Mouse (Mus musculus): ENCODE results near the gene Lat. TPM values are rescaled to one million over a fixed set of nuclear protein-coding genes. Genes with fewer than 3 reads are reported as not detected.
A peak's percentile ranks its signal among the peaks of the same experiment; 100 is the strongest.

The Lat gene
- total RNA-seq, 1 experiment = 8.0 TPM

GRCm38 (mm10) chr7:126340206-126340618 is 29.2 kb downstream of the Lat start:
- no peak for TF ChIP-seq HCFC1 (IDR thresholded peaks at IDR 0.05; ENCODE audit: borderline replicate concordance, insufficient read depth, low read length)
- TF ChIP-seq MAFK (IDR thresholded peaks at IDR 0.05; ENCODE audit: insufficient read depth, low read depth, low read length) = no peak
- no peak for TF ChIP-seq ZC3H11A (IDR thresholded peaks at IDR 0.05; ENCODE audit: borderline replicate concordance, low read depth, low read length)
- no peak for TF ChIP-seq CHD2 (IDR thresholded peaks at IDR 0.05; ENCODE audit: low read depth, low read length)
- TF ChIP-seq ZNF384 (IDR thresholded peaks at IDR 0.05; ENCODE audit: low read depth, low read length) = no peak
- H3K4me3 ChIP-seq (ENCODE audit: insufficient read depth in 1 of 2, low read depth in 1 of 2, low read length in 2 of 2, poor library complexity in 1 of 2, severe bottlenecking in 1 of 2) = no peak overlapping the region
- peak overlapping the region; percentile 20; the same call in 1 of the 2 replicates for H3K9ac ChIP-seq (ENCODE audit: insufficient read depth, low read depth, low read length, poor library complexity, severe bottlenecking)
- H3K27ac ChIP-seq (ENCODE audit: insufficient read depth, low read depth, low read length, poor library complexity, severe bottlenecking) = no peak overlapping the region
- no peak for DNase-seq (ENCODE audit: low read depth, low spot score)
- H3K9me3 ChIP-seq (ENCODE audit: control insufficient read depth, insufficient read depth, low read depth, low read length) = no peaks in the 10 kb centered on the region
- in situ Hi-C loops (cut with MboI; ENCODE audit: low sequenced_read_pairs in 2 of 2, unreplicated experiment in 2 of 2) = no loop called here
- no peaks in the 10 kb centered on the region for H3K36me3 ChIP-seq (ENCODE audit: control insufficient read depth, insufficient read depth, low read length, poor library complexity, severe bottlenecking)
- H3K4me1 ChIP-seq (ENCODE audit: control insufficient read depth in 2 of 2, insufficient read depth in 2 of 2, low read length in 2 of 2, poor library complexity in 1 of 2) = peaks cover 0 to 30% of the 10 kb centered on the region in 2 experiments; a peak in 2 of 4 replicates

DNA sequence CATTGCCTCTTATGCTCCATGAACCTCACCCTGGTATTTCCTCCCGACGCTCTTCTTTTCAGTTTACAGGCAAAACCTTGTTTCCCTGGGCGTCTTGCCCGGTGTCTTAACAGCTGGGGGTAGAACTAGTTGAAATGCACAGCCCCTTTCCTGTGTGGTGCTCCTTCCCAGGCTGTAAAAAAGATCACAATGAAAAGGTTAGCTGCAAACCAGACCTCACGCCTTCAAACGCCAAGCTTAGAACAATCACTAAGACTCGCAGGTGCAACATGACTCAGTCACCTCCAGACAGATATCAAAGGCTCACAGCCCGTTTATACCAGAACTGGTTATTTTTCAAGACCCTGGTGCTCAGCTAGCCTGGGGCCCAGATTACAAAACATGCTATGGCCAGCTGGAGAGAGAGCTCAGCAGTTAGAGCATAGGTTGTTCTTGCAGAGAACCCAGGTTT is 29.8 kb downstream of the Lat start:
- no peak for TF ChIP-seq ZC3H11A (IDR thresholded peaks at IDR 0.05; ENCODE audit: borderline replicate concordance, low read depth, low read length)
- TF ChIP-seq ZNF384 (IDR thresholded peaks at IDR 0.05; ENCODE audit: low read depth, low read length) = no peak
- TF ChIP-seq CHD2 (IDR thresholded peaks at IDR 0.05; ENCODE audit: low read depth, low read length) = no peak
- no peak for TF ChIP-seq HCFC1 (IDR thresholded peaks at IDR 0.05; ENCODE audit: borderline replicate concordance, insufficient read depth, low read length)
- no peak for TF ChIP-seq MAFK (IDR thresholded peaks at IDR 0.05; ENCODE audit: insufficient read depth, low read depth, low read length)
- no peak overlapping the region for H3K4me3 ChIP-seq (ENCODE audit: insufficient read depth in 1 of 2, low read depth in 1 of 2, low read length in 2 of 2, poor library complexity in 1 of 2, severe bottlenecking in 1 of 2)
- no peak overlapping the region for H3K27ac ChIP-seq (ENCODE audit: insufficient read depth, low read depth, low read length, poor library complexity, severe bottlenecking)
- in situ Hi-C loops (cut with MboI; ENCODE audit: low sequenced_read_pairs in 2 of 2, unreplicated experiment in 2 of 2) = no loop called here
- no peaks in the 10 kb centered on the region for H3K9me3 ChIP-seq (ENCODE audit: control insufficient read depth, insufficient read depth, low read depth, low read length)
- H3K4me1 ChIP-seq (ENCODE audit: control insufficient read depth in 2 of 2, insufficient read depth in 2 of 2, low read length in 2 of 2, poor library complexity in 1 of 2) = peaks cover 0 to 30% of the 10 kb centered on the region in 2 experiments; a peak in 2 of 4 replicates
- no peaks in the 10 kb centered on the region for H3K36me3 ChIP-seq (ENCODE audit: control insufficient read depth, insufficient read depth, low read length, poor library complexity, severe bottlenecking)
- no peak for DNase-seq (ENCODE audit: low read depth, low spot score)
- H3K9ac ChIP-seq (ENCODE audit: insufficient read depth, low read depth, low read length, poor library complexity, severe bottlenecking) = no peak overlapping the region

DNA sequence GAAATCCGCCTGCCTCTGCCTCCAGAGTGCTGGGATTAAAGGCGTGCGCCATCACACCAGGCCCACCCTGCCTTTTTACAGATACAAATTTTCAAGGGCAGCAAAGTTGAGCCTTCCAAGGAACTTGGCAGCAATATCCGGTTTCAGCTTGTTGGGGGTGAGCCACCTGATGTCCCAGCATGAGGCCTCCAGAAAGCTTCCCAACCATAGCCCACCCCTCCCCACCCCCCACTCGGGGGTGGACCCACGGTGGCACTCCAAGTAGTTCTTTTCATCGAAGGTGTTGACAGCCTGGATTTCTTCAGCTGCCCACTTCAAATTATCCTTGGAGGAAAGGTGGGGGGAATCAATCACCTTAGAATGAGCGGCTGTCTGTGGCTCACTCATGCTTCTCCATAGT is 30.5 kb downstream of the Lat start:
- H3K27ac ChIP-seq (ENCODE audit: insufficient read depth, low read depth, low read length, poor library complexity, severe bottlenecking) = peak overlapping the region; percentile 42; the same call in 1 of the 2 replicates
- peaks cover 0 to 28% of the 10 kb centered on the region in 2 experiments; a peak in 2 of 4 replicates for H3K4me1 ChIP-seq (ENCODE audit: control insufficient read depth in 2 of 2, insufficient read depth in 2 of 2, low read length in 2 of 2, poor library complexity in 1 of 2)
- no peaks in the 10 kb centered on the region for H3K9me3 ChIP-seq (ENCODE audit: control insufficient read depth, insufficient read depth, low read depth, low read length)
- DNase-seq (ENCODE audit: low read depth, low spot score) = no peak
- no peak for TF ChIP-seq MAFK (IDR thresholded peaks at IDR 0.05; ENCODE audit: insufficient read depth, low read depth, low read length)
- TF ChIP-seq CHD2 (IDR thresholded peaks at IDR 0.05; ENCODE audit: low read depth, low read length) = no peak
- TF ChIP-seq HCFC1 (IDR thresholded peaks at IDR 0.05; ENCODE audit: borderline replicate concordance, insufficient read depth, low read length) = no peak
- TF ChIP-seq ZC3H11A (IDR thresholded peaks at IDR 0.05; ENCODE audit: borderline replicate concordance, low read depth, low read length) = no peak
- no peak for TF ChIP-seq ZNF384 (IDR thresholded peaks at IDR 0.05; ENCODE audit: low read depth, low read length)
- in situ Hi-C loops (cut with MboI; ENCODE audit: low sequenced_read_pairs in 2 of 2, unreplicated experiment in 2 of 2) = no loop called here
- H3K4me3 ChIP-seq (ENCODE audit: insufficient read depth in 1 of 2, low read depth in 1 of 2, low read length in 2 of 2, poor library complexity in 1 of 2, severe bottlenecking in 1 of 2) = no peak overlapping the region
- no peaks in the 10 kb centered on the region for H3K36me3 ChIP-seq (ENCODE audit: control insufficient read depth, insufficient read depth, low read length, poor library complexity, severe bottlenecking)
- no peak overlapping the region for H3K9ac ChIP-seq (ENCODE audit: insufficient read depth, low read depth, low read length, poor library complexity, severe bottlenecking)

DNA sequence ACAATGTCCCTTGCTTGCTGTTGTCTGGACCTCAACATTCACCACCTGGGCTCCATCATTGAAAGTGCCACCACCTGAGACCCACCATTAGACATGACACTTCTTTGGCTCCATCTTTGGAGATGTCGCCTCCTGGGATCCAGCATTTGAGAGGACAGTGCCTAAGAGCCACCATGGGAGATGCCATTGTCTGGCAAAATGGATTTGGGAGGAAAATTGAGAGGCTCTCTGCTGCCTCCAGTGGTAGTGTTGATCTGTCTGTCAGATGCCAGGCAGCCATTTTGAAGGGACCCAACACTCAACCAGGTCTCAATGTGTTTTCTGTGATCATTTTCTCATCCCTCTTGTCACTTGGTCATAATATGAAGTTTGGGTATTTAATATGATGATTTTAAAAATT is 33.8 kb downstream of the Lat start:
- H3K9ac ChIP-seq (ENCODE audit: insufficient read depth, low read depth, low read length, poor library complexity, severe bottlenecking) = no peak overlapping the region
- in situ Hi-C loops (cut with MboI; ENCODE audit: low sequenced_read_pairs in 2 of 2, unreplicated experiment in 2 of 2) = no loop called here
- no peak overlapping the region for H3K27ac ChIP-seq (ENCODE audit: insufficient read depth, low read depth, low read length, poor library complexity, severe bottlenecking)
- peaks cover 0 to 29% of the 10 kb centered on the region in 2 experiments; a peak in 2 of 4 replicates for H3K4me1 ChIP-seq (ENCODE audit: control insufficient read depth in 2 of 2, insufficient read depth in 2 of 2, low read length in 2 of 2, poor library complexity in 1 of 2)
- DNase-seq (ENCODE audit: low read depth, low spot score) = no peak
- H3K4me3 ChIP-seq (ENCODE audit: insufficient read depth in 1 of 2, low read depth in 1 of 2, low read length in 2 of 2, poor library complexity in 1 of 2, severe bottlenecking in 1 of 2) = no peak overlapping the region
- no peaks in the 10 kb centered on the region for H3K36me3 ChIP-seq (ENCODE audit: control insufficient read depth, insufficient read depth, low read length, poor library complexity, severe bottlenecking)
- no peak; the same call in 1 of the 2 replicates for TF ChIP-seq ZC3H11A (IDR thresholded peaks at IDR 0.05; ENCODE audit: borderline replicate concordance, low read depth, low read length)
- no peaks in the 10 kb centered on the region for H3K9me3 ChIP-seq (ENCODE audit: control insufficient read depth, insufficient read depth, low read depth, low read length)

GRCm38 (mm10) chr7:126332691-126333090 is 36.7 kb downstream of the Lat start:
- Histone ChIP-seq H3K9me3 (ENCODE audit: control insufficient read depth, insufficient read depth, low read depth, low read length) (no peaks in the 10 kb centered on the region), H3K9ac (ENCODE audit: insufficient read depth, low read depth, low read length, poor library complexity, severe bottlenecking) (no peak overlapping the region), H3K27ac (ENCODE audit: insufficient read depth, low read depth, low read length, poor library complexity, severe bottlenecking) (no peak overlapping the region), H3K4me3 (ENCODE audit: insufficient read depth in 1 of 2, low read depth in 1 of 2, low read length in 2 of 2, poor library complexity in 1 of 2, severe bottlenecking in 1 of 2) (no peak overlapping the region), H3K4me1 (ENCODE audit: control insufficient read depth in 2 of 2, insufficient read depth in 2 of 2, low read length in 2 of 2, poor library complexity in 1 of 2) (peaks cover 0 to 14% of the 10 kb centered on the region in 2 experiments; a peak in 2 of 4 replicates), H3K36me3 (ENCODE audit: control insufficient read depth, insufficient read depth, low read length, poor library complexity, severe bottlenecking) (no peaks in the 10 kb centered on the region)
- TF ChIP-seq ZNF384 (IDR thresholded peaks at IDR 0.05; ENCODE audit: low read depth, low read length) (no peak), MAFK (IDR thresholded peaks at IDR 0.05; ENCODE audit: insufficient read depth, low read depth, low read length) (no peak), CHD2 (IDR thresholded peaks at IDR 0.05; ENCODE audit: low read depth, low read length) (no peak), HCFC1 (IDR thresholded peaks at IDR 0.05; ENCODE audit: borderline replicate concordance, insufficient read depth, low read length) (no peak), ZC3H11A (IDR thresholded peaks at IDR 0.05; ENCODE audit: borderline replicate concordance, low read depth, low read length) (no peak)
- DNase-seq (ENCODE audit: low read depth, low spot score) = no peak
- in situ Hi-C loops (cut with MboI; ENCODE audit: low sequenced_read_pairs in 2 of 2, unreplicated experiment in 2 of 2) = no loop called here

Measured in ES-E14 (cell line).